Mouse (Mus musculus) right cerebral cortex, postnatal 14 days (tissue): ENCODE results near the gene Chpf2.
"Not testable (repeated sequence)": the region's sequence is repeated elsewhere in the genome, so short reads cannot be mapped to it uniquely, and the experiment has no call there.

Source experiments
- DNase-seq: peaks from one replicate; pipeline ENCODE4 v3.0.0; 2022

Chpf2 gene

GRCm38 (mm10) chr5:24586547-24587199 lies at the start of gene Chpf2:
Gene Chpf2, plus strand, starts transcription at chr5:24586741.
- peak; percentile 83 for DNase-seq

GRCm38 (mm10) chr5:24537618-24538017 lies 48.9 kb upstream of the Chpf2 start:
- no peak for DNase-seq

- no peak for DNase-seq
Measured at GRCm38 (mm10) chr5:24539571-24540296, 46.8 kb upstream of the Chpf2 start.

- peak; percentile 59 for DNase-seq
Measured at GRCm38 (mm10) chr5:24540387-24541143, 46.0 kb upstream of the Chpf2 start, which contains the start of gene Asb10. Gene Asb10, minus strand, starts transcription at chr5:24540978.

- no peak for DNase-seq
Measured at GRCm38 (mm10) chr5:24541144-24541569, 45.4 kb upstream of the Chpf2 start.

GRCm38 (mm10) chr5:24542643-24543042 lies 43.9 kb upstream of the Chpf2 start:
- no peak for DNase-seq

GRCm38 (mm10) chr5:24550598-24551316 lies 35.8 kb upstream of the Chpf2 start:
- DNase-seq = peak; percentile 70

- no peak for DNase-seq
Measured at GRCm38 (mm10) chr5:24551317-24551688, 35.2 kb upstream of the Chpf2 start.

- no peak for DNase-seq
Measured at GRCm38 (mm10) chr5:24553621-24554244, 32.8 kb upstream of the Chpf2 start.

GRCm38 (mm10) chr5:24555335-24555734 lies 31.2 kb upstream of the Chpf2 start:
- DNase-seq = not testable (repeated sequence)

- no peak for DNase-seq
Measured at GRCm38 (mm10) chr5:24556709-24557108, 29.8 kb upstream of the Chpf2 start, which contains the start of gene 4931409K22Rik. Gene 4931409K22Rik, minus strand, starts transcription at chr5:24556809.

GRCm38 (mm10) chr5:24575948-24576347 lies 10.6 kb upstream of the Chpf2 start:
- DNase-seq = no peak

- peak; percentile 33 for DNase-seq
Measured at GRCm38 (mm10) chr5:24576801-24577182, 9.7 kb upstream of the Chpf2 start.

GRCm38 (mm10) chr5:24577183-24577929 lies 9.2 kb upstream of the Chpf2 start, which contains the start of gene Abcf2:
Gene Abcf2, minus strand, starts transcription at chr5:24577467.
- peak; percentile 100 for DNase-seq

GRCm38 (mm10) chr5:24578109-24578963 lies 8.2 kb upstream of the Chpf2 start:
- DNase-seq = no peak

- no peak for DNase-seq
Measured at GRCm38 (mm10) chr5:24586106-24586505, 435 bp upstream of the Chpf2 start.

- DNase-seq = no peak
Measured at GRCm38 (mm10) chr5:24587200-24587577, 648 bp downstream of the Chpf2 start.

GRCm38 (mm10) chr5:24589511-24590500 lies 3.3 kb downstream of the Chpf2 start:
- DNase-seq = no peak

GRCm38 (mm10) chr5:24591268-24591721 lies 4.8 kb downstream of the Chpf2 start:
- DNase-seq = no peak
